Mouse (Mus musculus): ENCODE data around the gene Bnc2.
A peak's percentile ranks its signal among the peaks of the same experiment; 100 is the strongest.

The Bnc2 gene

DNA sequence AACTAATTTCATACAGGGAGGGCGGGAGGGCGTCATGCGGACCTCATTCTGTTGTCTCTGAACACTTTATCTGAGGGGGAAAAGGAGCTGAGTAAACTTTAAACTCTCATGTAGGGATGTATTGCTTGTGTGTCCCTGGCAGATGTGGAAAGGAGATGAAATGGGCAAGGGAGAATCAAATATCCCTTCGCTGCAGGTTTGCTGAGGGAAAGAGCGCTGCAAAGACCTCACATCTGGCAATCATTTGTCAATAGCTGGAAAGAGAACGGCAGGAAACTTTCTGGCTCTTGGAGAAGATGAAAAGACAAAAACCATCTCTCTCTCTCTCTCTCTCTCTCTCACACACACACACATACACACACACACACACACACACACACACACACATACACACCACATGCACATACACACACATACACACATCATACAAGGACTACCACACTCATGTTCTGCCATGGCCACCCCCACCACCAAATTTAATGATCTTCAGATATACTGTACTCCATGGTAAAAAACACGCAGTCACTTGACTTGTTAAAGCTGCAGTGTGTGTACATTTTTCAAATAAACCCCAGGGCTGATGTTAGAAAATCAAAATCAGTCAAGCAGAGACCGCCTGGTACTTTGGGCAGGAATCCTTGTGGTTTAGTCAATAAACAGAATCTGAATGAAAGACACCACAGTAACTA is 172.3 kb downstream of the Bnc2 start:
- DNase-seq: no peak

DNA sequence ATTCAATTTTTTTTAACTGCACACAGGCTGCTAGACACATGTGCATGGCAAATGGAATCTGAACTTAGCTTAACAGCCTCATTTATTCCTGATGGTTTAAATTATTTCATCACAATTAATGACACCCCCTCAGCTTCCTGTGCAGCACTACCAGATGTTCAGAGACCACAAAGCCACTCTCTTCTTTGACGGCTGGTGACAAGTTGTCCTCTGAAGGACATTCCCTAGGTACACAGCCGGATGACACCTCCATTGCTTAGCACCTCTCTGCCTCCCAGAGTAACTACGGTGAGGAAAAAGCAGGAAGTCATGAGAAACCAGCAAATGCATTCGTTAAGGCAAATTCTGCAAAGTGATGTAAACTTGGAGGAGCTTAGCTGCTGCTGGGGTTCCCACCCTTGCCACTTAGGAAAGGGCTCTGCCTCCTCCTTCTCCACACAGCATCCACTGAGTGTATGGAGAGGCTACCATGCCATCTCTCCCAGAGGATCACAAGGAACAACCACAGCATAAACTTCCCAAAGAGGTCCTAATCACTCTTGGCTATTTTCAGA is 174.2 kb downstream of the Bnc2 start:
- DNase-seq: no peak

- DNase-seq: no peak
These were observed 174.8 kb downstream of the Bnc2 start for GRCm38 (mm10) chr4:84500259-84500658.

DNA sequence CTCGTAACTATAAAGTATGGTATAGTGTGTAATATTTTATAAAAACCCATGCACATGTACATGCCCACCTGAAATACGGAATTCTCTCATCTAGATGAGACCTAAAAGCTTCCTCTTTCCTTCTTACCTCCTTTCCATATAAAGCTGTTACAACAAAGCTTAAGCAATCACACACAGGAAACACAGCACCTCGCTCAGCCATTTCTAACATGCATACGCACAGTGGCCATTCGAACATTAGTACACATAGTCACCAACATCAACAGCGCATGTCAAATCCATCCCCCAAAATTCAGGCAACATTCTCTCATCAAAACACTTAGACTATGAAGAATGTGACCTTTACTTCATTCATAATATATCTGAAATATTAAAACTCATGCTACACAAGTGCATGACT is 176.6 kb downstream of the Bnc2 start:
- no peak for DNase-seq

GRCm38 (mm10) chr4:84488323-84488722 is 186.8 kb downstream of the Bnc2 start:
- no peak for DNase-seq

GRCm38 (mm10) chr4:84482680-84483079 is 192.4 kb downstream of the Bnc2 start:
- DNase-seq: no peak

- no peak for DNase-seq
These were observed 202.4 kb downstream of the Bnc2 start for GRCm38 (mm10) chr4:84472643-84473042.

- no peak for DNase-seq
These were observed 204.8 kb downstream of the Bnc2 start for GRCm38 (mm10) chr4:84470106-84470885.

GRCm38 (mm10) chr4:84469400-84469799 is 205.7 kb downstream of the Bnc2 start:
- DNase-seq: no peak

GRCm38 (mm10) chr4:84467722-84468121 is 207.4 kb downstream of the Bnc2 start:
- no peak for DNase-seq

DNA sequence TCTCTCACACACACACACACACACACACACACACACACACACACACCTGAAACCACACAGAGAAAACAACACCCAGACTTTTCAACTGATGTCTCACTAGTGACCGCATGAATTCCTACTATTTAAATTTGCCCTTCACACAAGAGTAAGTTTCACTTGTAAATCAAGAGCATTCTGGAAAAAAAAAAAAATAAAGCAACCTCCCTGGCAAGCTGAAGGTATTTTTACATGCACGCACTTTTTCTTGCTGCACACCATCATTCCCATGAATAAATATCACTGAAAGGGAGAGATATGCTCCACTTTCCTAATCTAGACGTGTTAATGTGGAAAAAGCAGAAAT is 216.9 kb downstream of the Bnc2 start:
- no peak for DNase-seq

DNA sequence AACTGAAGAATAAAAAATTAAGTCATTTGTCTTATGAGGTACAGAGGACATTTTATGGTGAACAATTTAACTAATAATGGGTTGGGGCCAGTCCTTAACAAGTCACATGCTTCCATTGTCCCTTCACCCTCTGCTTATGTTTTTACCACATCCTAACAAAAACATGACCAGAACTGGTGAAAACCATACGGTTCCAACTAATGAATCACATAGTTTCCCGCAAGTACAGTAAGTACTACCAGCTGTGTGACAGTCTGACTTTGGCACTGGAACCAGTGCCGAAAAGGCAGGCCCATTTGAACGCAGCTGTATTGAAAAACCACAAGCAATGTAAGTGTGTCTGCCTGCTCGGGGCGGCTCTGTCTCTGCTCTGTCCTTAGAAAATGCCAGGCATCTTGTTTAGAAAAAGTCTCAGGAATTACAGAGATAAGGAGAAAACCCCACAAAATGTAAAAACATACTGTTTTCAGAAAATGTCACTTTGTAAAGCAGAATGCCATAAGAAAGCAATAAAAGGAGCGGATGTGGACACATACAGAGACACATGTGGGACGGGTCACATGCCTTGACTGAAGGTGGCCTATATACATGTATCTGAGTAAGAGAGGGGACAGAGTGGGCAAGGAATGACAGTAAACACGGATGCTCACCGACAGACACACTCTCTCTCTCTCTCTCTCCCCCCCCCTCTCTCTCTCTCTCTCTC is 217.4 kb downstream of the Bnc2 start:
- DNase-seq: no peak

DNA sequence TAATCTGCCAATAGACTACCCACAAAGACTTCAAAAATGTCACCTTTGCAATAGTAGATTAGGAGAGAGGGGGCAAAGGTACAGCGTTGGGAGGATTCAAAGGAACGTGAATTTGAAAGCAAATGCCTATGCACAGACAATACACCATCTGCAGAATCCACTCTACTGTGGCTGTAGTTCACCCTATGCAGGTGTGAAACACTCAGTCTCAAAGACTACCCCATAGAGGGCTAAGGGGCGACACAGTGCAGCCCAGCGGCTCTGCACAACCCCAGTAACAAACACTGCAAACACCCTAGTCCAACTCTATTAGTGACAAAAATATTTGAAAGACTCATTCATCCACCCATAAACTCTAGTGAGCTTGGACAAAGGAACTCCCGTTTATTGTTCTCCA is 218.2 kb downstream of the Bnc2 start:
- peak; percentile 32 for DNase-seq

DNA sequence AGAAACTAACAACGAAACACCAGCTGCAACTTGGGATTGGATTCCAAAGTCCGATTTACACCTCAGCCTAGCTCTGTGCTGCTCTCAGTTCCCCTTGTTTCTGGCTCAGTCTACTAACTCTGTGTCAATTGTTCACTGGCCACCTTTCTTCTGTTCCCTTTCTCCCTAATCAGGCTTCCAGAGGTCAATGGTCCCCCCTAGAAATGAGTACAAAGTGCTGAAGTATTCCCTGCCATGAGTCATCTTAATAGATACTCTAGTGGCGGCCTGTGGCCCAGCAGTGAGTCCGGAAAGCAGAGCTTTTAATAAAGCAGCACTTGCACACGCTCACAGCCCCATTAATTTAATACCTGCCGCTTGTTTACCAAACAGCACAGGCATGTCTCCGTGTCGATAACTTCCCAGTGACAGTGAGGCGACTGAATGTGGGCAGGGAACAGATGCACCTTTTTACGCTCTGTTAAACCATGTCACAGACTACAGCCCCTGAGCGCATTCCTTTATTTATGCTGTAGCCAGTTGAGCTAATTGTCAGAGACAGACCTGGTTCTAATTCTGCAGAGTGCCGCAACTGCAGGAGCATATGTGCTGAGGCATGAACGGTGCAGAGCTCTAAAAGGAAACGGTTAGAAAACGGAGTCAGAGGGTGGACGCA is 218.8 kb downstream of the Bnc2 start:
- DNase-seq: peak; percentile 60

DNA sequence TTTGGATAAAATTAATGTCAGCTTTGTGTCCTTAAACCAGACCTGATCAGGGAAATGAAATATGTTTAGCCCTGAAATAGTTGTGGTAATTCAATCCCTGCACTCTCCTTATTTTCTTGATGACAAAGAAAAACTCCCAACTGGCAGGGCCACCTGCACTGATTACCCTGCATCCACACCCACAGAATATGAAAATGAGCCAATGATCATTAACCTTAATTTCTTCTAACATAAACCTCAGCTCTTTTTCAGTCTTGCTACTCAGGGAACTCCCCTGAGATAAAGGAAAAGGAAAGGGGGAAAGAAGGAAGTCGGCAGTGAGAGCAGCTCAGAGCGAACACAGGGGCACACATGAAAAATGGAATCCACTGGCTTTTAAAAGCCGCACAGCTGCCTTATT is 220.6 kb downstream of the Bnc2 start:
- DNase-seq: no peak

DNA sequence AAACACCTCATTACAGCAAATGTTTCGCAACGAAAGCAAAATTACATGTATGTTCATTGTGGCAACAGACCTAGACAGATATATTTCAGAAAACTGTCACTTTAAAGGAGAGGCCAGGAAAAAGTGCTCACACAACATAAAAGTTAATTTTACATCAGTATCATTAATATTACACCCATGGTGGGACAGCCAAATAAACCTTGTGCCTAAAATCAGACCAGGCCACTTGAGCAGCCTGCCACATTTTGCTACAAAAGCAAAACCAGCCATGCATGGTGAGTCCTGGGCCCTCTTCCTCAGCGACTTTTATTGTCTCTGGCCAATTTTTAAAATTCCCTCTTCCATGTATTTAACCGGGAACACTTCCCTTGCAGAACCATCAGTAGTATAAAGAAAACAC is 221.5 kb downstream of the Bnc2 start:
- DNase-seq: no peak

- DNase-seq: no peak
These were observed 222.4 kb downstream of the Bnc2 start for GRCm38 (mm10) chr4:84452642-84453041.

GRCm38 (mm10) chr4:84449246-84450005 is 225.6 kb downstream of the Bnc2 start:
- DNase-seq: no peak

DNA sequence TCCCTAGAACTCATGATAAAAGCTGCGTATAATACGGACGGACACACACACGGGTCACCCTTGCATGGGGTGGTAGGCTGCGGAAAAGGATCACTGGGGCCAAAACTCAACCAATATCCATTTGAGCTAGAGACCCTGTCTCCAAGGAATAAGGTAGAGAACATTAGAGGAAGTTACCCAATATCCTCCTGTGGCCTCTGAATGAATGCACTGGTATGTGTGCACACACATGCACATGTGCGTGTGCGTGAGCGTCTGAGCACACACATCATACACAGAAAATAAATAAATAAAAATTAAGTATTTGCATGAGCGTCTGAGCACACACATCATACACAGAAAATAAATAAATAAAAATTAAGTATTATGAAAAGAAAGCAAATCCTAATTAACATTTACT is 241.8 kb downstream of the Bnc2 start:
- no peak for DNase-seq

DNA sequence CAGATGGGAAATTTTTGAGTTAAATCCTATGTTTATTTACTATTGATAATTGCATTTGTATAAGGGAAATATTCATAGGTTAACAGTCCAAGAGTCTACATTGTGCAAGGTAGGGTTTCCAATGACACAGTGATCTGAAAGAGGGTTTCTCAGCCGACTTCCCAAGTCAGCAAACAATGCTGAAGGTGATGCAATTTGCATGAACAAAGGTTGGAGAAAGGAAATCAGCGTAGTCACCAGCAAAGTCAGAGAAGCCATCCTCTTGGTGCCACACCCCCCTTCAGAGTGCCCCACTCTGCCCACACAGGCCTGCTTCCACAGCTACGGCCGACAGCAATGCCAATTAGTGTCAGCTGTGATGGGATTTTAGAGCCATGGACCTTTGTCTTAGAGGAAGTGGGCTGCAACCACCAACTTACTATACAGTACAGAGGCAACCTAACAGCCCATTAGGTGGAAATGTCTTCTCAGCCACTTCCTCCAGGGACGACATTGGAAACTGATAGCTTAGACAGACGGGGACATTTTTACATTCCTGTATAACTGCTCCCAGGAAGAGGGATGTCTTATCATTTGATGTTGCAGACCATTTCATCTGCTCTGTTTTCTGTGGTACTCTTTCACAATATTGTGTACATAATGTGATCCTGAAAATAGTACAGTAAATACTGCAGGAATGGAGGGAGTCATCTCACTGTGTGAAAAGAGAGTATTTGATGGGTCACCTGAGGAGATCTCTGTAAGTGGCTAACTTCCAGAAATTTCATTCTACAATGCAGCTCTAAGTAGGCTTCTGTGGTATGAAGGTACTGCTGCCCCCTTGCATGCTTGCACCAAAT is 243.2 kb downstream of the Bnc2 start:
- peak; percentile 10 for DNase-seq

DNA sequence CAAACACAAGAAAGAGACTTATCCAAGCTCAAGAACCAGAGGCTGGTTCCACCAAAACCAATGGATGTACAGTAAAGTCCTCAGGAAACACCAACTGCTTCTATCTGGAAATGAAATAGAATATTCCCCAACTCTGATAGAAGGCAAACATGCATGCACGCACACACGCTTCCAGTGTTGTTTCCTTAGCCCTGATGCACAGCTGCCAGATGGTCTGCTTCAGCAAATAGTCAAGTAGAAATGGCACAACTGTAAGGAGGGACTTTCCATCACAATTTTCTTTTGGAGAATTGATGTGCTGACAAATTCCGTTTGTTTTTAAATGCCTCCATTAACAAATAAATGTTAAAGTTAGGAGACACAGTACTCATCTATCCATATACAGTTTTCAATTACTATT is 247.1 kb downstream of the Bnc2 start:
- DNase-seq: no peak

- no peak for DNase-seq
These were observed 263.6 kb downstream of the Bnc2 start for GRCm38 (mm10) chr4:84411431-84411830.
